Comparison of ENCODE assay signal across 5 mouse cellular contexts in the genomic region with DNA sequence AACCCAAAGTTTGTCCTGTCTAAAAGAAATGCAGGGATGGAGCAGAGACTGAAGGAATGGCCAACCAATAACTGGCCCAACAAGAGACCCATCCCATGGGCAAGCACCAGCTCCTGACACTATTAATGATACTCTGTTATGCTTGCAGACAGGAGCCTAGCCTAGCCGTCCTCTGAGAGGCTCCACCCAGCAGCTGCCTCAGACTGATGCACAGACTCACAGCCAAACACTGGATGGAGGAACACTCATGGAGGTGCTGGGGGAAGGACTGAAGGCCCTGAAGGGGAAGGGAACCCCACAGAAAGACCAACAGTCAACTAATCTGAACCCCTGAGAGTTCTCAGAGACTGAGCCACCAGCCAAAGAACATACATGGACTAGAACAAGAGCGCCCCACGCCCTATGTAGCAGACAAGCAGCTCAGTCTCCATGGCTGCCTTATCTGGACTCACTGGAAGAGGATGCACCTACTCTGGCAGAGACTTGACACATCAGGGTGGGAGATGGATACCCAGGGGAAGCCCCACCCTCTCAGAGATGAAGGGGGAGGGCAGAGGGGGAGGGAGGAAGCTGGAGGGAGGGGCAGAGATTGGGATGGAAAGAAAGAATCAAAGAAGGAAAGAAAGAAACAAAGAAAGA. TPM values are rescaled to one million over a fixed set of nuclear protein-coding genes. Genes with fewer than 3 reads are reported as not detected.
A peak's percentile ranks its signal among the peaks of the same experiment; 100 is the strongest.
DNase-seq lines count a peak whose midpoint lies in the region; ATAC-seq lines count a peak whose summit lies in the region.
"Not testable (repeated sequence)": the region's sequence is repeated elsewhere in the genome, so short reads cannot be mapped to it uniquely, and the experiment has no call there.

No protein-coding gene starts in this region.

- not testable (repeated sequence) for H3K9me3 ChIP-seq in liver, embryonic 11.5 days (ENCODE audit: control insufficient read depth, low read length); liver, embryonic 13.5 days (replicated peaks); liver, embryonic 15.5 days (replicated peaks)

- not testable (repeated sequence) for H3K4me1 ChIP-seq in liver, embryonic 11.5 days (replicated peaks; ENCODE audit: control insufficient read depth, insufficient read depth, low read length); liver, embryonic 15.5 days (replicated peaks)
- peaks cover 18% of the 10 kb centered on the region for H3K4me1 ChIP-seq in liver, embryonic 13.5 days (replicated peaks)

- DNase-seq in liver, embryonic 11.5 days (ENCODE audit: low spot score); liver, embryonic 13.5 days: not testable (repeated sequence)

- H3K27me3 ChIP-seq in liver, embryonic 11.5 days (replicated peaks; ENCODE audit: control insufficient read depth, insufficient read depth, low read length); liver, embryonic 13.5 days; liver, embryonic 15.5 days: not testable (repeated sequence)

- H3K9ac ChIP-seq in liver, embryonic 11.5 days (ENCODE audit: low read depth, low read length); liver, embryonic 13.5 days; liver, embryonic 15.5 days: not testable (repeated sequence)

- not testable (repeated sequence) for H3K36me3 ChIP-seq in liver, embryonic 11.5 days (ENCODE audit: control insufficient read depth, insufficient read depth, low read length); liver, embryonic 13.5 days; liver, embryonic 15.5 days (replicated peaks)

- not testable (repeated sequence) for H3K27ac ChIP-seq in liver, embryonic 11.5 days (ENCODE audit: low read depth, low read length); liver, embryonic 13.5 days; liver, embryonic 15.5 days (replicated peaks)

- H3K4me3 ChIP-seq in liver, embryonic 11.5 days (ENCODE audit: low read depth, low read length); liver, embryonic 13.5 days (replicated peaks); liver, embryonic 15.5 days (replicated peaks): not testable (repeated sequence)

- H3K4me2 ChIP-seq in liver, embryonic 11.5 days; liver, embryonic 13.5 days; liver, embryonic 15.5 days: not testable (repeated sequence)

- no CpG with 5 or more reads among the region's 3 CpGs for WGBS in liver, embryonic 11.5 days
- WGBS in liver, embryonic 13.5 days (ENCODE audit: insufficient replicate concordance), result 83% methylated on average over 2 of the region's 3 CpGs
- 20% methylated on average over 1 of the region's 3 CpGs for WGBS in liver, embryonic 15.5 days (ENCODE audit: insufficient replicate concordance)

- peak; percentile 65; the same call in 1 of the 2 replicates for ATAC-seq in erythroblast, adult 5-6 weeks (replicated peaks; ENCODE audit: low FRiP score, poor library complexity, severe bottlenecking)
- ATAC-seq in liver, embryonic 11.5 days (replicated peaks; ENCODE audit: low FRiP score), result peak; percentile 63
- peak; percentile 87 for ATAC-seq in liver, embryonic 13.5 days (ENCODE audit: low read depth)
- peak; percentile 72 for ATAC-seq in liver, embryonic 15.5 days (ENCODE audit: insufficient read depth)
- peak; percentile 57; the same call in 1 of the 2 replicates for ATAC-seq in megakaryocyte-erythroid progenitor cell, adult 5-6 weeks (replicated peaks; ENCODE audit: low FRiP score, low TSS enrichment, poor library complexity, severe bottlenecking)

RNA-seq across cellular contexts. Expression of a gene that starts 33.6 kb away (rescaled TPM):
- total RNA-seq in erythroblast, adult 5-6 weeks (2015; ENCODE audit: low replicate concordance), result 24.2 and 26.3 TPM in 2 replicates
- 23.9 and 33.6 TPM in 2 replicates for total RNA-seq in erythroblast, adult 5-6 weeks (2017; ENCODE audit: low replicate concordance)
- polyA plus RNA-seq in liver, embryonic 11.5 days (2014; fragmentation: Nextera tagmentation; extraction: Ambion mirVana), result 12.9 and 14.1 TPM in 2 replicates
- 5.0 and 5.8 TPM in 2 replicates for polyA plus RNA-seq in liver, embryonic 13.5 days (2015; fragmentation: Nextera tagmentation; extraction: Ambion mirVana)
- polyA plus RNA-seq in liver, embryonic 15.5 days (2015; fragmentation: Nextera tagmentation; extraction: Ambion mirVana), result 5.1 and 5.6 TPM in 2 replicates
- 25.4 and 30.4 TPM in 2 replicates for total RNA-seq in megakaryocyte-erythroid progenitor cell, adult 5-6 weeks (2014; fragmentation: Nextera tagmentation)
- 31.5 and 35.6 TPM in 2 replicates for total RNA-seq in megakaryocyte-erythroid progenitor cell, adult 5-6 weeks (2017)
